In the genomic region with DNA sequence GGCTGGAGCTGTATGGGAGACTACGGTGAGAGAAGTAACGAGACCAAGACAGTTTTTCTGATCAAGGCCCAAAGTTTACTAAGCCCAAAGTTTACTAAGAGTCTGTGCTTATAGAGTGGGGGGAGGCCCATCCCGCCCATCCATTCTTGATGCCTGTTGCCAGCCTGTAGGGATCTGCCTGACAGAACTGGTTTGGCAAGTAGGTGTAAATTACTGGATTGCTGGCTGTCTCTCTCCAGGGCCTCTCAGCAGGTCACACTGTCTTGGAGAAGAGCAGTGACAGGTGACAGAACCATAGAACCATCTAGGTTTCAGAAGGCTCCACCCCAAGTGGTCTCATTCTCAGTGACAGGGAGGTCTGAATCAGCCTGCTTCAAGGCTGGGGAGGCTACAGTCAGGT, we compare ENCODE assay signal across 24 mouse cellular contexts.
"Had no signal": no experiment of that assay in that cellular context is flagged by ENCODE, and none has a peak within 500 bp of the region (broad histone marks: within the 10 kb centered on the region; RNA-seq: fewer than 3 reads in every experiment).

No protein-coding gene starts in this region.

- H3K27me3 ChIP-seq: kidney, embryonic 15.5 days; limb, embryonic 13.5 days; lung, embryonic 15.5 days; megakaryocyte, embryonic 14.5 days; neural tube, embryonic 12.5 days; neural tube, embryonic 15.5 days; stomach, embryonic 15.5 days had no signal

- H3K27ac ChIP-seq: kidney, embryonic 15.5 days; limb, embryonic 13.5 days; liver, embryonic 14.5 days; lung, embryonic 15.5 days; neural tube, embryonic 12.5 days; neural tube, embryonic 15.5 days; stomach, embryonic 15.5 days had no signal

- H3K9ac ChIP-seq: kidney, embryonic 15.5 days; limb, embryonic 13.5 days; liver, embryonic 14.5 days; lung, embryonic 15.5 days; neural tube, embryonic 12.5 days; neural tube, embryonic 15.5 days; stomach, embryonic 15.5 days had no signal

- DNase-seq: kidney, adult 11 months; kidney, adult 8-10 months; kidney, postnatal 10 days; kidney, postnatal 36 days; left cerebral cortex, postnatal 4 days; lung, adult 18-20 months; lung, postnatal 10 days; lung, postnatal 36 days; midbrain, embryonic 14.5 days; right cerebral cortex, adult 18-20 months; right cerebral cortex, postnatal 14 days; right cerebral cortex, postnatal 4 days; thymus, adult 18-20 months; thymus, postnatal 14 days; thymus, postnatal 4 days had no signal

- H3K9me3 ChIP-seq: kidney, embryonic 15.5 days; limb, embryonic 13.5 days; lung, embryonic 15.5 days; megakaryocyte, embryonic 14.5 days; neural tube, embryonic 12.5 days; neural tube, embryonic 15.5 days; stomach, embryonic 15.5 days had no signal

- H3K4me2 ChIP-seq: kidney, embryonic 15.5 days; limb, embryonic 13.5 days; lung, embryonic 15.5 days; midbrain, embryonic 11.5 days; neural tube, embryonic 12.5 days; neural tube, embryonic 15.5 days; stomach, embryonic 15.5 days had no signal

- H3K36me3 ChIP-seq: kidney, embryonic 15.5 days; limb, embryonic 13.5 days; lung, embryonic 15.5 days; neural tube, embryonic 12.5 days; neural tube, embryonic 15.5 days; stomach, embryonic 15.5 days had no signal

- H3K4me1 ChIP-seq: neural tube, embryonic 12.5 days; stomach, embryonic 15.5 days had no signal

- H3K4me3 ChIP-seq: kidney, embryonic 15.5 days; limb, embryonic 13.5 days; lung, embryonic 15.5 days; megakaryocyte, embryonic 14.5 days; neural tube, embryonic 12.5 days; neural tube, embryonic 15.5 days; stomach, embryonic 15.5 days had no signal
